Mouse (Mus musculus): ENCODE measurements around the gene Tdpoz5. TPM values are rescaled to one million over a fixed set of nuclear protein-coding genes. Genes with fewer than 3 reads are reported as not detected.
"Not testable (repeated sequence)": the region's sequence is repeated elsewhere in the genome, so short reads cannot be mapped to it uniquely, and the experiment has no call there.

Tdpoz5 gene
- not detected for total RNA-seq (2021)
- long read RNA-seq, experiment 1: 0 reads
- long read RNA-seq, experiment 2: 0 reads

DNA sequence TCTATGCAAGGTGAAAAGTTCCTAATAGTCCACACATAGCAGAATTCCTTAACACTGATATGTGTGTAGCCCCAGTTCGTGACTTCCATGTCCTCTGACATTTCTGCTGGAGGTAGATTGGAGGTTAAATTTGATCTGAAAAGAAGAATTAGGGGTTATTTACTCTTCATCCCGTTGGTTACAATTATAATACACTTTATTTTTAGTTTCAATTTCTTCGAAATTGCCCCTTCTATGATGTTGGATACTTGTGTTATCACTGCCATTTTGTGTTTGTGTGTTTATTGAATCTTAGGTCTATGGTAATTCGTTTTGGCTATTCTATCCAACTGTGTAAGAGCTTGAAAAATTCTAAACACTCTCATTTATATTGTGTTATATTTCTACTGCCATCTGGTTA is at the start of gene Tdpoz5:
TSS of gene Tdpoz5 (minus strand) at position 101 of the 400 bp plus-strand sequence.
- intact Hi-C loops (cut with DNase I); DNase-seq (ENCODE audit: low spot score in 2 of 2): not testable (repeated sequence)

DNA sequence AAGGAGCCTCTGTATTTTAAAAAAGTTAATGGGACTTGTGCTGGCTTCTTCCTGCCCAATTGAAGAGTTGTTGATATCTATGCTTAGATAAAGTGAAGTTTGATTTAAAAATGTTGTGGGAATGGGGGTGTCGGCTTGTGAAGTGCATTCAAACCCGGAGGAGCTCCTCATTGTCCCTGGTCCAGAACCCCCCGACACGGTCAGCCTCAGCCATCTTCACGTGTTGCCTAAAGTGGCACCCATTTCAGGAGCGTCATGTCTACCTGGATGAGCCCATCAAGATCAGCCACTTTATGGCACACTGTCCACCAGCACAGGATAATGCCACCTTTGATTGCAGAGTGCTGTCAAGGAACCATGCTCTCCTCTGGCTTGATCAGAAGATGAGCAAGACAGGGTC is 7.8 kb upstream of the Tdpoz5 start:
- intact Hi-C loops (cut with DNase I); DNase-seq (ENCODE audit: low spot score in 2 of 2): not testable (repeated sequence)

DNA sequence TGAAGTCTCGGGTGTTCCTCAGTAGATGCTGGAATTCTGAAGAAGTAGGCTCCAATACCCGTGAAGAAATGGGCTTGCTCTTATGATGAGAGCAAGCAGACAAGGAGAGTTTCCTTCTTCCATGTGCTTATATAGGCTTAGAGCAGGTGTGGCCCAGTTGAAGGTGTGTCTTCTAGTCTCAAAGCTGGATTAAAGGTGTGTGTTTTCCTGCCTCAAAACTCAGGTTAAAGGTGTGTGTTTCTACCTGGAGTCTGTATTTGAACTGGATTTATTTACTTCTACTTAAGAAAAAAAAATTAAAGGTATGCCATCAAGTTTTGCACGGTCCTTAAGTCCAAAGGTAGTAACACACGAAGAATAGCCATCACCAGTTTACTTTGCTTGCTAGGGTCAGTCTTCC is 17.7 kb downstream of the Tdpoz5 start, which contains the start of gene Gm9117:
TSS of gene Gm9117 (minus strand) at position 101 of the 400 bp plus-strand sequence.
- DNase-seq (ENCODE audit: low spot score in 2 of 2); intact Hi-C loops (cut with DNase I): not testable (repeated sequence)

DNA sequence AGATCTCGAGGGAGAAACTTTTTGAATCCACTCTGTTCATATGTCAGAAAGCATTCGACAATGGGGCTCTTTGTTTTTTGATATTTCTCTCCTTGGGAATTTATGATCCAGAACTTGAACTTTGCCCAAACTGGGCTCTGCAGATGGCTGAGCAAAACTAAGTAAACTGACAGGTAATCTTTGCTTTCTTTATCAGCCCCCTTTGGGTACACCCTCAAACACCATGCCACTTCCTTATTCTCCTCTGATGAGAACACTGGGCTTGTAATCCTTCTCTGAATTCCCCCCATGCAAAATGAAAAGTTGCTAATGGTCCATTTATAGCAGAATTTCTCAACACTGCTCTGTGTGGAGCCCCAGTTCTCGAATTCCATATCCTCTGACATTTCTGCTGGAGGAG is 22.7 kb downstream of the Tdpoz5 start:
- DNase-seq (ENCODE audit: low spot score in 2 of 2); intact Hi-C loops (cut with DNase I): not testable (repeated sequence)

Other genes with a start within 250 kb of the Tdpoz5 start
- not detected for gene Gm5773, start 188.3 kb downstream of the Tdpoz5 start, total RNA-seq (2021)
- not detected for gene Tdpoz4, start 164.9 kb downstream of the Tdpoz5 start, total RNA-seq (2021)
- not detected for gene Tdpoz3, start 135.3 kb downstream of the Tdpoz5 start, total RNA-seq (2021)
- gene Gm9117, start 17.8 kb downstream of the Tdpoz5 start, total RNA-seq (2021): not detected
- not detected for gene Gm9125, start 93.6 kb upstream of the Tdpoz5 start, total RNA-seq (2021)
- not detected for gene Gm10697, start 111.3 kb upstream of the Tdpoz5 start, total RNA-seq (2021)
- not detected for gene Gm10696, start 216.9 kb upstream of the Tdpoz5 start, total RNA-seq (2021)
- gene Gm5286, start 235.4 kb upstream of the Tdpoz5 start, total RNA-seq (2021): not detected